Mouse (Mus musculus) ovary, adult 10 weeks (tissue): ENCODE measurements around the gene Olfr1366. TPM values are rescaled to one million over a fixed set of nuclear protein-coding genes. Genes with fewer than 3 reads are reported as not detected.

ENCODE experiments used
- polyA plus RNA-seq: library from polyadenylated mRNA; stranded (reverse); fragments of 350-450 nt; fragmentation: Illumina TruSeq; extraction: RNeasy Lipid Tissue Mini Kit (QIAGEN cat#74804); gene quantifications from one replicate; pipeline ENCODE4 v1.2.3, GENCODE M21; 2014

Olfr1366 gene
- polyA plus RNA-seq = not detected

DNA sequence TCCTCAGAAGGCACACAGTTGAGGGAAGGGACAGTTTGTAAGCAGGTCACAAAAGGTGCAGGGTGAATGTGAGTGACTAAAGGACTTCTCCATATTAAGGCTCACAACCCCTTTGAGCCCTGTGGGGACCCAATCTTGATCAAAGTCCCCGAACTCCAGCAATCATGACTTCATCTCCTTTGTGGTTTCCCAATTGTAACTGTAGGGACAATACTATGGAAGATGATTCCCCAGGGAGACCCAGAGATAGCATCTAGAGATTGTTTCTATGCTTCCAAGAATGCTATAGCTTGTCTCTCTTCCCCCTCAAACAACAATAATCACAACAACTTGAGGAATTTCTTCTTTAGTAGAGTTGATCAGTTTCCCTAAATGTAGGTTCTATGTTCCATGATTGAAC, at the start of gene Olfr1366:
TSS of gene Olfr1366 (minus strand) at position 101 of the 400 bp plus-strand sequence.

DNA sequence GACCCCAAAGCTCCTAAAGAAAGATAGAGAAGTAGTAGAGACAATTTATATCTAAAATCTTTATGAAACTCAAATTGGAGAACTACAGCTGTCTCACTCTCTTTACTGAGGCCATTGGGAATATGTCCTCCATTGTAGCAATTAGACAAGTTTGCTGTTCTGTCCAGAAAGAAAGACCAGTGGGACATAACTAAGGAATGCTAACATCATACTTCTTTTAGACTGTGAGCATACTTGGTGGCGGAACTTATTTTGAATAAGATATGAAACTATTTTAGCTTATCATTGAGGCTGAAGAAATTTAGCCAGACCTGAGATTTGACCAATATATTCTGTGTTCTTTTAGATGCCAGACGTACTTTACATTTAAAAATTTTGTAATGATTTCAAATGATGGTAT, 39.1 kb upstream of the Olfr1366 start, which contains the start of gene Olfr1364:
TSS of gene Olfr1364 (minus strand) at position 101 of the 400 bp plus-strand sequence.

DNA sequence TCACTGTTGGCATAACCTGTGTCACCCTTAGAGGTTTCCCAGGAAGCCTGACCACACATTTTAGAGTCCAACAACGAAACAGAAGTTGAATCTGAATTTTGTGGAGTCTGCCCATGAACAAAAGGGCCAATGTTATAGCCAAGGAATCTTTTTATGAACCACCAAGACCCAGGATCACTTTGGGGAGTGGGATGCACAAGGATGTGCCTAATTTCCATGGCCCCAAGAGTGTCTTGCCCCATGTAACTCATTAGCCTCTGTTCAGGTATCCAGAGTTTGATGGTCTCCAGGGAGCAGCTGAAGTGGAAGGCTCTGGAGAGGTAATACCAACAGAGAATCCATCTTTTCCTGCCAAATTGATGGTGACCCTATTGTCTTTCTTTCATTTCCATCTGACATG, 17.2 kb upstream of the Olfr1366 start, which contains the start of gene Olfr1535:
TSS of gene Olfr1535 (minus strand) at position 101 of the 400 bp plus-strand sequence.

DNA sequence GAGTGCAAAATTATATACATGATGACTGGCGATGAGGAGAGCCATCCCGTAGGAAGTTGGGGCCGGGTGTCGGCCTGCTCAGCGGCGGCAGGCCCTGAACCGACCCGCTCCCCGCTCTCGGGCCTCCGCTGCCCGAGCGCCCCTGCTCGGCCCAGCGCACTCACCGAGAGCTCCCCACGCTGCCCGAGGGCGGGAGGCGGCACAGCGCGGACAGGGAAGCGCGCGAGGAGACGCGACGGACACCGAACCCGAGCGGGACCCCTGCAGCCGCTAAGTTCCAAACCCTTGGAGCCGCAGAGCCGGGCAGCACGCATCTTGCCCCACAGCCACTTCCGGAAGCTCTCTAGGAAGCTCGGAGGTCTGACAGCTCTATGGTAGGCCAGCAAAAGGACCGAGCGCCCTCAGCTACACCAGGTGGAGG, 11.8 kb downstream of the Olfr1366 start, which contains the start of gene Zkscan8:
TSS of gene Zkscan8 (minus strand) at position 340 of the 421 bp plus-strand sequence.

DNA sequence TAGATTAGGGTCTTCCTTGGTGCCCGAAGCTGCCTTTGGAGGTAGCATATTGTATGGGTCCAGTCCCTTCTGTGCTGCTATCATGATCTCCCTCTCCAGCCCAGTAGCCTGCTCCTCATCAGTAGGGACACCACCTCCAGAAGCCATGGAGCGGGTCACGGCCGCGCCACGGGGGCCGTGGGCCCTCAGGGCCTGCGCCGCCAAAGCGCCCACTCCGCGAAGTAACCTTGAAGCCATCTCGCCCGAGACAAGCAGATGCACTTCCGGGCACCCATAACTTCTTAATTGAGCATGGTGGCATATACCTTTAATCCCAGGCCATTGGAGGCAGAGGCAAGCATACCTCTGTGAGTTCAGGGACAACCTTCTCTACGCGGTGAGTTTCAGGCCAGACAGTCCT, 41.4 kb downstream of the Olfr1366 start, which contains the start of gene Gm11273:
TSS of gene Gm11273 (minus strand) at position 237 of the 400 bp plus-strand sequence.

DNA sequence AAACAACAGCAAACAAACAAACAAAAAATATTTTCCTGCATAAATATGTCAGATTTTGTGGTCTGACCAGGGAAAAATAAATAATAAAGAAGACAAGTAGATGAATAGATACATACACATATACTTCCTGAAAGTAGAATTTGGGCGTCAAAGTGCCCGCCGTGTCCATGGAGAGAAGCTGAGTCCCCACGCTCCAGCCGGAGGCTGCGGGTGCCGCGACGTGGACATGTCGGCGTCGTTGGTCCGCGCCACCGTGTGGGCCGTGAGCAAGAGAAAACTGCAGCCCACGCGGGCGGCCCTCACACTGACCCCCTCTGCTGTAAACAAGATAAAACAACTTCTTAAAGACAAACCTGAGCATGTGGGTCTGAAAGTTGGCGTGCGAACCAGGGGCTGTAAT, 47.5 kb downstream of the Olfr1366 start, which contains the start of gene AK157302:
TSS of gene AK157302 (plus strand) at position 144 of the 400 bp plus-strand sequence.

Other genes starting within 250 kb of the Olfr1366 start
- gene Gpx6, start 230.7 kb downstream of the Olfr1366 start, polyA plus RNA-seq = 0.46 TPM
- gene Olfr1367, start 195.9 kb downstream of the Olfr1366 start, polyA plus RNA-seq = not detected
- gene Zscan12, start 180.0 kb downstream of the Olfr1366 start, polyA plus RNA-seq = 24.7 TPM
- 56.8 TPM for gene Zkscan3, start 140.1 kb downstream of the Olfr1366 start, polyA plus RNA-seq
- gene Pgbd1, start 101.8 kb downstream of the Olfr1366 start, polyA plus RNA-seq = 4.1 TPM
- gene Zscan26, start 89.1 kb downstream of the Olfr1366 start, polyA plus RNA-seq = 76.0 TPM
- gene Nkapl, start 74.3 kb downstream of the Olfr1366 start, polyA plus RNA-seq = 3.9 TPM
- 3.7 TPM for gene Zkscan4, start 63.9 kb downstream of the Olfr1366 start, polyA plus RNA-seq
- not detected for gene Gm10065, start 63.4 kb downstream of the Olfr1366 start, polyA plus RNA-seq
- gene AK157302, start 47.6 kb downstream of the Olfr1366 start, polyA plus RNA-seq = 4.8 TPM
- not detected for gene Gm11273, start 41.4 kb downstream of the Olfr1366 start, polyA plus RNA-seq
- 69.8 TPM for gene Zkscan8, start 11.7 kb downstream of the Olfr1366 start, polyA plus RNA-seq
- gene Olfr1535, start 17.1 kb upstream of the Olfr1366 start, polyA plus RNA-seq = not detected
- gene Olfr1364, start 39.0 kb upstream of the Olfr1366 start, polyA plus RNA-seq = not detected
- not detected for gene Olfr1362, start 71.2 kb upstream of the Olfr1366 start, polyA plus RNA-seq
- not detected for gene Olfr11, start 99.7 kb upstream of the Olfr1366 start, polyA plus RNA-seq
- gene Olfr1361, start 120.6 kb upstream of the Olfr1366 start, polyA plus RNA-seq = not detected
- gene Olfr1360, start 134.6 kb upstream of the Olfr1366 start, polyA plus RNA-seq = not detected
- not detected for gene Olfr1359, start 155.3 kb upstream of the Olfr1366 start, polyA plus RNA-seq
- not detected for gene Hist1h2bl, start 173.3 kb upstream of the Olfr1366 start, polyA plus RNA-seq
- gene Hist1h2ai, start 173.6 kb upstream of the Olfr1366 start, polyA plus RNA-seq = not detected
- not detected for gene Hist1h3h, start 174.9 kb upstream of the Olfr1366 start, polyA plus RNA-seq
- not detected for gene Hist1h2bm, start 179.2 kb upstream of the Olfr1366 start, polyA plus RNA-seq
- not detected for gene Hist1h4j, start 192.3 kb upstream of the Olfr1366 start, polyA plus RNA-seq
- gene Hist1h4k, start 207.7 kb upstream of the Olfr1366 start, polyA plus RNA-seq = not detected
- not detected for gene Hist1h2ak, start 211.0 kb upstream of the Olfr1366 start, polyA plus RNA-seq
- not detected for gene Hist1h2bn, start 211.3 kb upstream of the Olfr1366 start, polyA plus RNA-seq
- not detected for gene Hist1h1b, start 237.8 kb upstream of the Olfr1366 start, polyA plus RNA-seq
- not detected for gene Hist1h3i, start 240.6 kb upstream of the Olfr1366 start, polyA plus RNA-seq
- gene Hist1h2an, start 244.4 kb upstream of the Olfr1366 start, polyA plus RNA-seq = not detected
- gene Hist1h2bp, start 244.7 kb upstream of the Olfr1366 start, polyA plus RNA-seq = not detected